Mouse (Mus musculus): Measurements from ENCODE around the gene Chd3. TPM values are rescaled to one million over a fixed set of nuclear protein-coding genes. Genes with fewer than 3 reads are reported as not detected.
"Not testable (repeated sequence)": the region's sequence is repeated elsewhere in the genome, so short reads cannot be mapped to it uniquely, and the experiment has no call there.

Gene Chd3
- polyA plus RNA-seq, 1 experiment from 2014 or later: 26.5 TPM

GRCm38 (mm10) chr11:69403691-69404594 lies 34.7 kb upstream of the Chd3 start:
- Histone ChIP-seq H3K4me1 (peaks cover 49% of the 10 kb centered on the region), H3K4me3 (no peak overlapping the region), H3K9me3 (no peaks in the 10 kb centered on the region), H3K27me3 (ENCODE audit: insufficient read depth, poor library complexity, severe bottlenecking) (peaks cover 10% of the 10 kb centered on the region), H3K36me3 (peaks cover 89% of the 10 kb centered on the region), H3K27ac (peak overlapping the region; percentile 29; the same call in 1 of the 2 replicates)
- no peak for DNase-seq (ENCODE audit: low spot score)
- WGBS: 88% methylated on average over 38 of the region's 38 CpGs

GRCm38 (mm10) chr11:69401987-69402386 lies 32.8 kb upstream of the Chd3 start:
- peaks cover 76% of the 10 kb centered on the region for H3K36me3 ChIP-seq
- no peak overlapping the region for H3K4me3 ChIP-seq
- peaks cover 49% of the 10 kb centered on the region for H3K4me1 ChIP-seq
- peaks cover 10% of the 10 kb centered on the region for H3K27me3 ChIP-seq (ENCODE audit: insufficient read depth, poor library complexity, severe bottlenecking)
- WGBS: 84% methylated on average over 12 of the region's 12 CpGs
- H3K9me3 ChIP-seq: no peaks in the 10 kb centered on the region
- DNase-seq (ENCODE audit: low spot score): no peak
- no peak overlapping the region for H3K27ac ChIP-seq

- Histone ChIP-seq H3K36me3 (peaks cover 69% of the 10 kb centered on the region), H3K4me3 (peak overlapping the region; percentile 8; the same call in 1 of the 2 replicates), H3K27me3 (ENCODE audit: insufficient read depth, poor library complexity, severe bottlenecking) (peaks cover 10% of the 10 kb centered on the region), H3K4me1 (peaks cover 50% of the 10 kb centered on the region), H3K27ac (no peak overlapping the region), H3K9me3 (no peaks in the 10 kb centered on the region)
- WGBS: 20% methylated on average over 22 of the region's 22 CpGs
- peak; percentile 94 for DNase-seq (ENCODE audit: low spot score)
Measured at GRCm38 (mm10) chr11:69401210-69401637, 32.0 kb upstream of the Chd3 start.

GRCm38 (mm10) chr11:69400083-69400850 lies 31.1 kb upstream of the Chd3 start:
- Histone ChIP-seq H3K4me1 (peaks cover 53% of the 10 kb centered on the region), H3K27me3 (ENCODE audit: insufficient read depth, poor library complexity, severe bottlenecking) (peaks cover 10% of the 10 kb centered on the region), H3K27ac (peak overlapping the region; percentile 78), H3K4me3 (peak overlapping the region; percentile 45; the same call in 1 of the 2 replicates), H3K9me3 (no peaks in the 10 kb centered on the region), H3K36me3 (peaks cover 59% of the 10 kb centered on the region)
- peak; percentile 77 for DNase-seq (ENCODE audit: low spot score)
- 67% methylated on average over 25 of the region's 25 CpGs for WGBS

GRCm38 (mm10) chr11:69399201-69400082 lies 30.2 kb upstream of the Chd3 start:
- Histone ChIP-seq H3K4me1 (peaks cover 53% of the 10 kb centered on the region), H3K36me3 (peaks cover 51% of the 10 kb centered on the region)

GRCm38 (mm10) chr11:69398486-69399200 lies 29.4 kb upstream of the Chd3 start:
- Histone ChIP-seq H3K27me3 (ENCODE audit: insufficient read depth, poor library complexity, severe bottlenecking) (peaks cover 10% of the 10 kb centered on the region), H3K36me3 (peaks cover 43% of the 10 kb centered on the region), H3K4me3 (peak overlapping the region; percentile 77), H3K4me1 (peaks cover 57% of the 10 kb centered on the region), H3K27ac (peak overlapping the region; percentile 99), H3K9me3 (no peaks in the 10 kb centered on the region)
- no peak for DNase-seq (ENCODE audit: low spot score)
- 13% methylated on average over 21 of the region's 21 CpGs for WGBS

More at GRCm38 (mm10) chr11:69399201-69400082, 30.2 kb upstream of the Chd3 start:
- WGBS: 10% methylated on average over 66 of the region's 66 CpGs
- Histone ChIP-seq H3K4me3 (peak overlapping the region; percentile 77), H3K9me3 (no peaks in the 10 kb centered on the region), H3K27me3 (ENCODE audit: insufficient read depth, poor library complexity, severe bottlenecking) (peaks cover 10% of the 10 kb centered on the region), H3K27ac (peak overlapping the region; percentile 99)
- peak; percentile 81 for DNase-seq (ENCODE audit: low spot score)

GRCm38 (mm10) chr11:69398059-69398458 lies 28.9 kb upstream of the Chd3 start, which contains the start of gene Tmem88:
Gene Tmem88, minus strand, starts transcription at chr11:69398234.
- Histone ChIP-seq H3K4me3 (peak within 1 kb of the TSS; percentile 77), H3K9me3 (no peaks in the 10 kb centered on the region), H3K4me1 (peaks cover 57% of the 10 kb centered on the region), H3K36me3 (peaks cover 37% of the 10 kb centered on the region), H3K27me3 (ENCODE audit: insufficient read depth, poor library complexity, severe bottlenecking) (peaks cover 10% of the 10 kb centered on the region), H3K27ac (peak within 1 kb of the TSS; percentile 99)
- no peak for DNase-seq (ENCODE audit: low spot score)
- WGBS: 1% methylated on average over 16 of the region's 16 CpGs

- DNase-seq (ENCODE audit: low spot score): peak; percentile 85
- Histone ChIP-seq H3K36me3 (peaks cover 33% of the 10 kb centered on the region), H3K9me3 (no peaks in the 10 kb centered on the region), H3K4me1 (peaks cover 57% of the 10 kb centered on the region), H3K4me3 (peak overlapping the region; percentile 77), H3K27me3 (ENCODE audit: insufficient read depth, poor library complexity, severe bottlenecking) (peaks cover 10% of the 10 kb centered on the region), H3K27ac (peak overlapping the region; percentile 99)
- 1% methylated on average over 24 of the region's 24 CpGs for WGBS
Measured at GRCm38 (mm10) chr11:69397581-69398057, 28.4 kb upstream of the Chd3 start.

- peaks cover 57% of the 10 kb centered on the region for H3K4me1 ChIP-seq
- peak; percentile 76 for DNase-seq (ENCODE audit: low spot score)
Measured at GRCm38 (mm10) chr11:69396772-69397171, 27.6 kb upstream of the Chd3 start.

GRCm38 (mm10) chr11:69395634-69396373 lies 26.6 kb upstream of the Chd3 start:
- under 1% methylated on average over 48 of the region's 48 CpGs for WGBS
- peak; percentile 99 for DNase-seq (ENCODE audit: low spot score)
- H3K9me3 ChIP-seq: no peaks in the 10 kb centered on the region
- peak overlapping the region; percentile 77 for H3K4me3 ChIP-seq
- H3K36me3 ChIP-seq: peaks cover 20% of the 10 kb centered on the region
- H3K27ac ChIP-seq: peak overlapping the region; percentile 99
- H3K4me1 ChIP-seq: peaks cover 49% of the 10 kb centered on the region
- H3K27me3 ChIP-seq (ENCODE audit: insufficient read depth, poor library complexity, severe bottlenecking): peaks cover 8% of the 10 kb centered on the region

More at GRCm38 (mm10) chr11:69396772-69397171, 27.6 kb upstream of the Chd3 start:
- H3K4me3 ChIP-seq: peak overlapping the region; percentile 77
- peak overlapping the region; percentile 99 for H3K27ac ChIP-seq
- peaks cover 10% of the 10 kb centered on the region for H3K27me3 ChIP-seq (ENCODE audit: insufficient read depth, poor library complexity, severe bottlenecking)
- H3K9me3 ChIP-seq: no peaks in the 10 kb centered on the region
- peaks cover 29% of the 10 kb centered on the region for H3K36me3 ChIP-seq
- 19% methylated on average over 11 of the region's 11 CpGs for WGBS

- not testable (repeated sequence) for H3K27me3 ChIP-seq (ENCODE audit: insufficient read depth, poor library complexity, severe bottlenecking); H3K9me3 ChIP-seq
- peaks cover 45% of the 10 kb centered on the region for H3K4me1 ChIP-seq
- WGBS: under 1% methylated on average over 24 of the region's 24 CpGs
- peak within 1 kb of the TSS; percentile 77 for H3K4me3 ChIP-seq
- peaks cover 14% of the 10 kb centered on the region for H3K36me3 ChIP-seq
- DNase-seq (ENCODE audit: low spot score): peak; percentile 93
- H3K27ac ChIP-seq: peak within 1 kb of the TSS; percentile 99
Measured at GRCm38 (mm10) chr11:69395235-69395633, 26.0 kb upstream of the Chd3 start, which contains the start of the genes Naa38 and Cyb5d1. Gene Naa38, plus strand, starts transcription at chr11:69395487. Gene Cyb5d1, minus strand, starts transcription at chr11:69395631.
